Mouse (Mus musculus) kidney, adult 18-20 months (tissue): ENCODE measurements around the gene Gpr4.

Experiments used
- DNase-seq: peaks from one replicate; pipeline ENCODE4 v3.0.0; 2021

Gpr4 gene

DNA sequence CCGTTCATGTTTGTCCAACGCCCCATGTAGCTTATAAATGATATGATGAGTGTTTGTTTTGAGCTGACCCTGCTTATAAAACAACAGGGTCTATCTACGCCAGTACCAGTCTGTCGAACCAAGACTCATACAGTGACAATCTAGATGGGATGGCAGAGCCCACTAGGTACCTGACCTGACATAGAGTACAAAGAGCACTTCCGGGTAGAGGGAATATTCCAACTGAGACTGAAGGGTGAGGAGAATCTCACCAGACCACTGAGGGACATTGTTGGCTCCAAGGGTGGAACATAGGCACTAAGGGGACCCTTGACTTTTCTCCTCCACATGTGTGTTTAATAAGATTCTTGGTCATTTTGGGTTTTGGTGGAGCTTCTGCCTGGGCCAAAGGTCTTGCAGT lies 17.1 kb downstream of the Gpr4 start:
- no peak for DNase-seq

GRCm38 (mm10) chr7:19230041-19230580 lies 17.8 kb downstream of the Gpr4 start:
- DNase-seq: peak; percentile 62

DNA sequence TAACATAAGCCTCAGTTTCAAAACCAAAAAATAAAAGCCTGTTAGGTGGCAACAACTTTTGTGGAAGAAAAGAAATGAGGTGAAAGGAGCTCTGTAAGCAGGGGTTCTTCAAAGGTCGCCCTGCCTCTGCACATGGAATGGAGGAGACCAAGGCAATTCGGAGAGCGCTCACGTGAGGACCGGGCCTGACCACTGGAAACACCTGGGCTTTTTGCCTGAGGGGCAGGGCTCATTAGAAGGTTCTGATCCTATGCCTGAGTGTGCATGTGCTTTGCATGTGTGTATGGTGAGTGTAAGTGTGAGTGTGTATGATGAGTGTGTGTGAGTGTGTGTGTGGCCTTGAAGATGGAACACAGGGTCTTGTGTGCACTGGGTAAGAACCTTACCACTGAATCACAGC lies 18.6 kb downstream of the Gpr4 start:
- DNase-seq: no peak

DNA sequence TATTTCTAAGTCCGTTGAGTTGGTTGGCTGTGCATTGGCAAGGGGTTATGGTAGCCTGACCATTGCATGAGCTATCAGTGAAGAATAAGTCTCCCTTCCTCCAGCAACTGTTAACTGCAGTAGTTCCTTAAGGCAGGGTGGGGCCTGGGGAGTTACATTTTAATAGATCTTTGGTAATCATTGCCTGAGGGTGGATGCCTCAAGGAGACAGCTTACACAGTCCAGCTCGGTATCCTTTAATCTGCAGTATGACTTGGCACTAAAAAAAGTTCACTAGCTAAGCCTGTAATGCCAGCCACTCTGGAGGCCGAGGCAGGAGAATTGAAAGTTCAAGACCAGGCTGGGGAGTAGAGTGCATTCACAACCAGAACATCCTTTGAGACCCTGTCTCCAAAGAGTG lies 19.5 kb downstream of the Gpr4 start:
- peak; percentile 35 for DNase-seq

DNA sequence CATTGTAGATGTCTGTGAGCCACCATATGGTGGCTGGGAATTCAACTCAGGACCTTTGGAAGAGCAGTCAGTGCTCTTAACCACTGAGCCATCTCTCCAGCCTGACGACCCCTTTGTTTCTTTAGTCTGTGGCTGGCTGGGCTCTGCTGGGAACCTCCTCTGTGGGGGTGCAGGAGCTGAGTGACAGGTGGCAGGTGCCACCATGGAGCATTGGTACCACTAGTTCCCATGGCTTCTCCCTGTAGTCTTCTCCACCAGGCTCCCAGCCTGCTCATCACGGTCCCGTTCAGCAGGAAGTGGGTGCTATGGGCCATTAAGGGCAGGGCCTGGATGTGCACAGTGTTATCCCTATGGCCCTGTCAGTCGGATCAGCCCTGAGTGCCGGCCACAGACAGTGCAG lies 22.3 kb downstream of the Gpr4 start:
- DNase-seq: no peak

GRCm38 (mm10) chr7:19235092-19235671 lies 22.8 kb downstream of the Gpr4 start:
- DNase-seq: no peak

GRCm38 (mm10) chr7:19236411-19236810 lies 24.1 kb downstream of the Gpr4 start:
- no peak for DNase-seq

DNA sequence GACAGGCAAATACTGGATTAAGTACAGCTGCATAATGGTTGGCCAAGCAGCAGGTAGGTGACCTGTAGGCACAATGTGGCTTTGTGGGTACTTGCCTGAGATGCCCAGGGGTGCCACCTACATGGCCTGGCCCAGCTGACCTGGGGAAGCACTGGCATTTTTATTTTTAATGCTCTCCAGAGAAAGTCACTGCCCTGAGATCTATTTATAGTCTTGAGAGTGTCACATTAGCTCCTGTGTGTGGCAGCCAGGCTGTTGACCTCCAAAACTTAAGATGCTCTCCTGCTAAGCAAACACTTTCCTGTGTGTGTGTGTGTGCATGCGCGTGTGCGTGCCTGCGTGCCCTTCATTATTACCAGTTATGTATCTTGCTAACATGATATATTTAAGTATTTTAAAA lies 26.0 kb downstream of the Gpr4 start:
- DNase-seq: no peak

DNA sequence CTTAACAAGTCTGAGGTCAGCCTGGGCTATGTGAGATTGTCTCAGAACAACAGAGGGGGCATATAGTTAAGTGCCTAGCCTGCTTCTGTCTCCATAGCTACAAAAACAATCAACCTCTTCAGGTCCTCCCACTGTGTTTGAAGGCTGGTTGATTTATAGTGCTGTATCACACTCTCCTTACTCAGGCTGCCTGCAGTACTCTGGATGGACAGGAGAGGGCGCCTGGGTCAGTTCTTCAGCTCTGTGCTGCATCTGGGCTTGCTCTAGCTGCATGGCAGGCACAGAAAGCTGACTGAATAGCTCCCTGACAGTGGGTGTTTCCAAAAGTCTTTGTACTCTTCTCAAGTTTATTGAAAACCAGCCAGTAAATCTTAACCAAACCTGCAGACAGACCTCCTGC lies 27.1 kb downstream of the Gpr4 start:
- peak; percentile 91 for DNase-seq

DNA sequence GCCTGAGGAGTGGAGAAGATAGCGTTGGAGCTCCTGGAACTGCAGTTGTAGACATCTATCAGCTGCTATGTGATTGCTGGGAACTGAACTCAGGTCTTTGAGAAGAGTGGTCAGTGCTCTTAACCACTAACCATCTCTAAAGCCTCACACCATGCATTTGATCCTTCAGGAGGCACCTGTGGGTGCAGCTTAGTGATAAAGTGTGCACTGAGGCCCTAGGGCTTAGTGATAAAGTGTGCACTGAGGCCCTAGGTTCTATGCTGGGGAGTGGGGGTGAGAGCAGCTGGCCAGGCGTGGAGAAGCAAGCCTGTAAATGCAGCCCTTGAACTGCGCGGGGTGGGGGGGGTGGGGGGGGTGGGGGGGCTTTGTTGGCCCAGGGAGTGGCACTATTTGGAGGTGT lies 27.6 kb downstream of the Gpr4 start:
- no peak for DNase-seq

GRCm38 (mm10) chr7:19240905-19241463 lies 28.6 kb downstream of the Gpr4 start:
- DNase-seq: no peak

DNA sequence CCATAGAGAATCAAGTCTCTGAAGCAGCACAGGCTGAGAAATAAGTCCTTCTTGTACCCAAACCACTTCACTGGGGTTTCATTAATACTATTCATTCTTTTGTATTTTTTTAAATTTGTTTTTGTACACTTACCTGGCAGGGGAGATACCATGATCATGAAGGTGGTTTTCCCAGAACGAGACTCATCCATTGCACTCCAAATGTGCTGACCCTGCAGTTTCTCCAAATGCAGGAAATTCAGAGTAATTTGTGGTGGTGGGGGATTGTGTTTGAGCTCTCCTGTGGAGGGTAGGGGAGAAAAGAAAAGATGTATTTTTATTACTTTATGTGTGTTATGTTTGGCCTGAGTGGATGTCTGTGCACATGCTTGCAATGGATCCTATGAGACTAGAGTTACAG lies 29.7 kb downstream of the Gpr4 start:
- DNase-seq: no peak

DNA sequence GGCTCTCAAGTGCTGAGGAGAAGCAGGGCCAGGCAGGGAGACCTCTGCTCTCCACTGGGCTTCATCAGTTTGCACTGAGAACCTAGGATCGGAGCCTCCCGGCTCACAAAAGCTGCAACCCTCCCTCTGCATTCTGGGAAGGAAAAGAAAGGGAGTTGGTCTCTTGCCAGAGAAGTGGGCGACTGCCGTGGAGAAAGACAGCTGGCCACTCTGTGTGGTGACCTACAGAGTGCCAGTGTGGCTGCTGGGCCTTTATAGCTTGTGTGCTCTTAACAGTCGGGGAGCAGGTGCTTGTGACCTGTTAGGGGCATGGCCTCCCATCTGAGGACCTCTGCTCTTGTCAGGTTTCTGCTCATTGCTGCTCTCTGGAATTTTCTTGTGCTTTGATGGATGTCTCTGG lies 31.5 kb downstream of the Gpr4 start:
- DNase-seq: no peak

GRCm38 (mm10) chr7:19245083-19245482 lies 32.7 kb downstream of the Gpr4 start:
- no peak for DNase-seq

DNA sequence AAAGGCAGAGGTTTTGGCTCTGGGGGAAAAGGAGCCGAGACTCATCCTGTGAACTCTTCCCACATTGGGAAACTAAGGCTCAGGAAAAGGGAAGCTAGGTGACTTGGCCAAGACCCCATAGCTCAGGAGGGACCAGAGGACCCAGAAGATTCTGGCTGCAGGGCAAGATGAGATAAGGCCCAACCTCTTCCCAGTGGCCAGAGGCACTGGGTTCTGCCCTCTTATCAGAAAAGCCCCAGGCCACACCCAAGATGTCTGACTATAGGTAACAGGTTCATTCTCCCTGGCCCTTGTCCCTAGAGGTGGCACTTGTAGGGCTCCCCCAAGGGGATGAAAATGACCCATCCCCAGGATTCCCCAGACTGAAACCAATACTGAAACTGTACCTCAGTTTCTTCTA lies 34.5 kb downstream of the Gpr4 start:
- DNase-seq: no peak

DNA sequence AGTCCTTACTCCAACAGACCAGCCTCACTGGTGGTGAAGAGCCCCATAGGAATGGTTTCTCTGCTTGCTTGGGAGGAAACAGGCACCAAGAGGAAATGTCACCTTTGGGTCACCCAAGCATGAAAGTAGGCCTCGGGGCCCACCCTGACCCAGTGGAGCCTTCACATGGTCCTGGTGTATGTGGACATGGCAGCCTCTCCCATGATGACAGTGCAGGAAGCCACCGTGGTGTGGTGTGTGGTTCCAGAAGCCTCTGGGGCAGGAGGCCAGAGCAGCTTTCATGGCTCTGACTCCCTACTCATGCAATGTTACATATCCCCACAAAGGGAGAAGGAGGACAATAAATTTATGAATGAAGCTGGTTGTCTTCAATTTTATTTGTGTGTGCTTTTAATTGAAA lies 35.2 kb downstream of the Gpr4 start:
- no peak for DNase-seq

DNA sequence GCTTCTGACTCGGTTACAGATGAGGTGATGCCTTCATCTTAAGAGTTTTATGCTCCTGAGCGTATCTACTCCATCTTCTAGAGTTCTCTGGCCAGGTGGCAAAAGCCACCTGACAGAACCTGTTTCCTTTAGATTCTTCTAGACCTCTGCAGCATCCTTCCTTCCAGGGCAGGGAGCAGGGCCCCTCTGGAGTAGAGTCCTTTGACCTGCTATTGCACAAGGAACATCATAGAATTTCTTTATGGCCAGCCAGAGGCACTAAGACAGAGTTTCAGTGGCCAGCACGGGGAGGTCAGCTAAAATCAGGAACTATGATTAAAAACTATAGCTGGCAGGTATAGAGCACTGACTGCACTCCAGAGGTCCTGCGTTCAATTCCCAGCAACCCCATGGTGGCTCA lies 39.7 kb downstream of the Gpr4 start:
- DNase-seq: no peak

GRCm38 (mm10) chr7:19253437-19253836 lies 41.1 kb downstream of the Gpr4 start:
- no peak for DNase-seq

DNA sequence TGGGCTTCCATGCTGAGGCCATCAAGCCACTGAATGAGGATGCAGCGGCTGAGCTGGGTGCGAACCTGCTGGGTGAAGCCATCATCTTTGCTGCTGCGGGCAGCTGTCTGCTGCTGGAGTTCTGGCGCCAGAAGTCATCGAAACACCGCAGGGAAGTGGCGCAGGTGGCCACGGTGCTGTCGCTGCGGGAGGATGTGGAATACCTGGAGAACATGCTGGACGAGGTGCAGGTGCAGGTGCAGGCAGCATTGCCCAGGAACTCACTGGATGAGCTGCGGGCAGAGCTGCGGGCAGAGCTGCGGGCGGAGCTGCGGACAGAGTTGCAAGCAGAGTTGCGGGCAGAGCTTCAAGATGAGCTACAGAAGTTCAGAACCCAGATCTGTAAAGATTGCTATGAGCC lies 43.1 kb downstream of the Gpr4 start:
- no peak for DNase-seq

DNA sequence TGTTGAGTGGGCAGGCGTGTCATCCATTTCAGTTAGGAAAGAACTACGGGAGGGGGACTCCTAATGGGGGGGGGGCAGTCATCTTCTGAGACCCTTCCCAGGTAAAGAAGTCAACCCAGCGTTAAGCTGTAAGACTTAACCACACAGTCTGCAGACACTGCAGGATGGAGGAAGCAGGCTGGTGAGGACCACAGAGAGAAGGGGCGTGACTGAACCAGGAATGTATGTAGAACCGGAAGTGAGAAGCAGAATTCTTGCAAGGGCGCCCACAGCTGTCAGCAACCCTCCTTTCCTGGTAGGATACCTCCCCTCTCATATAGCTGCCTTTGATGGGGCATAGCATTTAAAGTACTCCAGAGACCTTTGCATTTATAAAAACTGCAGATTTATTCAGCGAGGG lies 44.2 kb downstream of the Gpr4 start:
- DNase-seq: no peak

DNA sequence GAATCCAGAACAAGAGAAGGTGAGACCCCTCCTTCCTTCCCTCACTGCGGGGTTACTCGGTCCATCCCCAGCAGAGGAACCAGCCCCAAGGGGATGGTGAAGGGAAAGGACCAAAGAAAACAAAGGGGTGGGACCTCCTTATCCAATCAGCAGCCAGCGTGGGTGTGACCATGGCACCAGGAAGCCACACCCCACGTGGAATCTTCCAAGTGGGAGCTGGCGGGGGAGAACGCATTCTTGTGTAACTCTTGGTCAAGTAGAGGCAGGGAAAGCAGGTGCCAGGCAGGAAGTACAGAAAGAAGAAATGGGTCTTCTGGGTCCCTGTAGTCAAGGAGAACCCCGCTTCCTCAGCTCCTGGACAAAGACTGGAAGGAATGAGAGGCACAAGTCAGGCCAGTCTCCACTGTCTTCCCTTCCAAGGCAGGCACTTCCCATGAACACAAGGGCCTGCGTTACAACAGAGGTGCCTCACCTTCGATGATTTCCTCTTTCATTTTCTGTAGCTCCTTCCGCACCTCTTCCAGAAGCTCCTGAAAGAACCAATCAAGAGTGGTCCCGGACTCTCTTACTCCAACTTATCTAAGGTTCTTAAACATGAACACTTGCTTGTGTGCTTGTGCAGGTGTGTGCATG lies 45.2 kb downstream of the Gpr4 start:
- peak; percentile 77 for DNase-seq

DNA sequence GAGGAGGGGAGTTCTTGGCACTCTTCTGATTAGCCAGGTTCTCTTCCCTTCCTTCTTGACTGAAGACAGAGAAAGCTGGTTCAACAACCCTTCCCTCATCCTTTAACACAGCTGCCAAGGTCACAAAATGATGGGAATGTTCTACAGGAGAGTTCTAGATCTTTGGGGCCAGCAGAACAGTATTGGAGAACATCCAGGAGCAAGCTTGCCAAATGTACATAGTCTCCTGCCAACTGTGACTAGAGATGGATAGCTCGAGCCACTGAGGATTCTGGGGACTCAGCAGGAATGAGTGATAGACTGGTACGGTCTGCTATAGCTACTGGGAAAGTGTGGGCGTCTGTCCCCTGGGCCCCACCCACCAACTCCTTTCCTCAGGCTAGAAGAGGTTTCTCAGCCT lies 46.0 kb downstream of the Gpr4 start:
- DNase-seq: peak; percentile 23

DNA sequence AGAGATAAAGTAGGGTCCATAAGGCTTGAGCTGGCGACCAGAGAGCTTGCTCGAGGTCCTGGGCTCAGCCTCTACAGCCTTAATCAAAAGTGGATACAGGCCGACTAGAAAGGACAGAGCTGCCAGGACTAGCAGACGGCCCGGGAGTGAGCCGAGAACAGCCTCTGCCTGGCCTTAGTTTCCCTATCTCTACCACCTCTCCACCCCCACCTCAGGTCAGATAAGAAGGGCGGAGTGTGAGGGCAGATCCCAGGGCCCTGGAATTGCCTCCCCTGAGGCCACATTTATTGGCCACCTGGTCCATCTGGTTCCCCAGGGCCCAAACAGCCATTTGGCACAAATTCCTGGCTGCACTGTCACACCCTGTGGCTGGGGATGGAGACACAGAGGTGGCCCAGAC lies 52.8 kb downstream of the Gpr4 start:
- no peak for DNase-seq

- DNase-seq: peak; percentile 25
Measured at GRCm38 (mm10) chr7:19265928-19266822, 53.8 kb downstream of the Gpr4 start.
